Mouse (Mus musculus): Measurements from ENCODE around the gene Acsl6.

Gene Acsl6

GRCm38 (mm10) chr11:54305331-54305730, 1.7 kb downstream of the Acsl6 start:
- DNase-seq (ENCODE audit: extremely low read depth, insufficient read length, low spot score) = no peak

- DNase-seq (ENCODE audit: extremely low read depth, insufficient read length, low spot score) = peak; percentile 22
These were observed 3.7 kb downstream of the Acsl6 start for GRCm38 (mm10) chr11:54307139-54307816.

- DNase-seq (ENCODE audit: extremely low read depth, insufficient read length, low spot score) = no peak
These were observed 7.0 kb downstream of the Acsl6 start for GRCm38 (mm10) chr11:54310588-54310987.

GRCm38 (mm10) chr11:54312021-54312420, 8.4 kb downstream of the Acsl6 start:
- no peak for DNase-seq (ENCODE audit: extremely low read depth, insufficient read length, low spot score)

GRCm38 (mm10) chr11:54312603-54313002, 9.0 kb downstream of the Acsl6 start:
- DNase-seq (ENCODE audit: extremely low read depth, insufficient read length, low spot score) = no peak

GRCm38 (mm10) chr11:54313391-54314360, 10.1 kb downstream of the Acsl6 start:
- no peak for DNase-seq (ENCODE audit: extremely low read depth, insufficient read length, low spot score)

GRCm38 (mm10) chr11:54314740-54315139, 11.1 kb downstream of the Acsl6 start:
- DNase-seq (ENCODE audit: extremely low read depth, insufficient read length, low spot score) = no peak

- no peak for DNase-seq (ENCODE audit: extremely low read depth, insufficient read length, low spot score)
These were observed 11.7 kb downstream of the Acsl6 start for GRCm38 (mm10) chr11:54315336-54315735.

- no peak for DNase-seq (ENCODE audit: extremely low read depth, insufficient read length, low spot score)
These were observed 13.8 kb downstream of the Acsl6 start for GRCm38 (mm10) chr11:54317361-54317760.

- DNase-seq (ENCODE audit: extremely low read depth, insufficient read length, low spot score) = no peak
These were observed 14.2 kb downstream of the Acsl6 start for GRCm38 (mm10) chr11:54317795-54318194.

GRCm38 (mm10) chr11:54321802-54322532, 18.4 kb downstream of the Acsl6 start:
- DNase-seq (ENCODE audit: extremely low read depth, insufficient read length, low spot score) = no peak

- no peak for DNase-seq (ENCODE audit: extremely low read depth, insufficient read length, low spot score)
These were observed 28.0 kb downstream of the Acsl6 start for GRCm38 (mm10) chr11:54331463-54332183.

- DNase-seq (ENCODE audit: extremely low read depth, insufficient read length, low spot score) = no peak
These were observed 32.6 kb downstream of the Acsl6 start for GRCm38 (mm10) chr11:54336165-54336707.

GRCm38 (mm10) chr11:54343703-54344102, 40.1 kb downstream of the Acsl6 start:
- no peak for DNase-seq (ENCODE audit: extremely low read depth, insufficient read length, low spot score)

GRCm38 (mm10) chr11:54351704-54352103, 48.1 kb downstream of the Acsl6 start:
- DNase-seq (ENCODE audit: extremely low read depth, insufficient read length, low spot score) = no peak

GRCm38 (mm10) chr11:54353121-54353576, 49.6 kb downstream of the Acsl6 start:
- DNase-seq (ENCODE audit: extremely low read depth, insufficient read length, low spot score) = no peak

GRCm38 (mm10) chr11:54354595-54355563, 51.3 kb downstream of the Acsl6 start:
- DNase-seq (ENCODE audit: extremely low read depth, insufficient read length, low spot score) = peak; percentile 26

GRCm38 (mm10) chr11:54355564-54355955, 52.0 kb downstream of the Acsl6 start:
- no peak for DNase-seq (ENCODE audit: extremely low read depth, insufficient read length, low spot score)

- no peak for DNase-seq (ENCODE audit: extremely low read depth, insufficient read length, low spot score)
These were observed 53.1 kb downstream of the Acsl6 start for GRCm38 (mm10) chr11:54356676-54357075.
